Mouse (Mus musculus) monocyte, adult 2 months (primary cell): Measurements from ENCODE around the gene Lypd8.
"Not testable (repeated sequence)": the region's sequence is repeated elsewhere in the genome, so short reads cannot be mapped to it uniquely, and the experiment has no call there.

Source experiments
- DNase-seq, 2 experiments: peaks; one replicate each; pipeline ENCODE4 v3.0.0; 2022; ENCODE audit warnings: low spot score in 2 of 2, low read depth in 1 of 2

Gene Lypd8

GRCm38 (mm10) chr11:58378763-58379278, at the start of gene Lypd8:
Lypd8 (plus strand) TSS chr11:58379043.
- no peak for DNase-seq

- DNase-seq, result no peak
Measured at GRCm38 (mm10) chr11:58329906-58330275, 49.0 kb upstream of the Lypd8 start.

GRCm38 (mm10) chr11:58330276-58331148, 48.3 kb upstream of the Lypd8 start, which contains the start of the genes Zfp672 and Sh3bp5l:
Zfp672 (minus strand) TSS chr11:58330339.
Sh3bp5l (plus strand) TSS chr11:58330724.
- peak; percentile 77 to 84 for DNase-seq

GRCm38 (mm10) chr11:58331149-58331495, 47.7 kb upstream of the Lypd8 start:
- DNase-seq, result no peak

- no peak for DNase-seq
Measured at GRCm38 (mm10) chr11:58331546-58331945, 47.3 kb upstream of the Lypd8 start.

- no peak for DNase-seq
Measured at GRCm38 (mm10) chr11:58334746-58335145, 44.1 kb upstream of the Lypd8 start.

- no peak for DNase-seq
Measured at GRCm38 (mm10) chr11:58346745-58347144, 32.1 kb upstream of the Lypd8 start.

GRCm38 (mm10) chr11:58350628-58351027, 28.2 kb upstream of the Lypd8 start:
- DNase-seq, result no peak

- DNase-seq, result no peak
Measured at GRCm38 (mm10) chr11:58351179-58351578, 27.7 kb upstream of the Lypd8 start.

GRCm38 (mm10) chr11:58352681-58353548, 25.9 kb upstream of the Lypd8 start:
- DNase-seq, result no peak

- DNase-seq, result no peak
Measured at GRCm38 (mm10) chr11:58353709-58354108, 25.1 kb upstream of the Lypd8 start.

- no peak for DNase-seq
Measured at GRCm38 (mm10) chr11:58354476-58354875, 24.4 kb upstream of the Lypd8 start.

- DNase-seq, result no peak
Measured at GRCm38 (mm10) chr11:58354927-58355326, 23.9 kb upstream of the Lypd8 start.

GRCm38 (mm10) chr11:58357042-58357441, 21.8 kb upstream of the Lypd8 start:
- DNase-seq, result no peak

GRCm38 (mm10) chr11:58357844-58358534, 20.9 kb upstream of the Lypd8 start:
- DNase-seq, result no peak

GRCm38 (mm10) chr11:58362562-58362961, 16.3 kb upstream of the Lypd8 start:
- not testable (repeated sequence) for DNase-seq

- DNase-seq, result no peak
Measured at GRCm38 (mm10) chr11:58364454-58364853, 14.4 kb upstream of the Lypd8 start.

- DNase-seq, result not testable (repeated sequence)
Measured at GRCm38 (mm10) chr11:58366191-58366590, 12.7 kb upstream of the Lypd8 start.

- DNase-seq, result no peak
Measured at GRCm38 (mm10) chr11:58377273-58377672, 1.6 kb upstream of the Lypd8 start.

GRCm38 (mm10) chr11:58377686-58378085, 1.2 kb upstream of the Lypd8 start:
- DNase-seq, result no peak

- no peak for DNase-seq
Measured at GRCm38 (mm10) chr11:58379516-58379915, 673 bp downstream of the Lypd8 start.
